Mouse (Mus musculus) G1E (cell line): ENCODE data around the gene Efcab3.

Source experiments
- CTCF ChIP-seq: IDR thresholded peaks from 2 replicates; pipeline ENCODE4 v1.5.1; 2012; ENCODE audit warnings: low read depth, low read length, inconsistent platforms, mixed read lengths
- GATA1 ChIP-seq: IDR thresholded peaks from 2 replicates; pipeline ENCODE4 v1.6.1; 2012; ENCODE audit warnings: borderline replicate concordance, low read length, inconsistent platforms, mixed read lengths
- GATA2 ChIP-seq: IDR thresholded peaks from 2 replicates; pipeline ENCODE4 v1.6.1; 2012; ENCODE audit warnings: low read depth, low read length, inconsistent platforms, borderline replicate concordance
- POLR2AphosphoS5 ChIP-seq: IDR thresholded peaks from 2 replicates; pipeline ENCODE4 v1.6.1; 2012; ENCODE audit warnings: low read depth, low read length, inconsistent platforms; ENCODE audit not compliant: insufficient replicate concordance
- TAL1 ChIP-seq: conservative IDR thresholded peaks from 2 replicates; pipeline ENCODE4 v1.6.1; 2012; ENCODE audit warnings: low read depth, low read length, inconsistent platforms, mixed read lengths

GRCm38 (mm10) chr11:105028744-105029348 lies 34.5 kb upstream of the Efcab3 start:
- peak; percentile 37; the same call in 1 of the 2 replicates for TF ChIP-seq TAL1
- no peak for TF ChIP-seq CTCF
- TF ChIP-seq GATA1 = no peak
- no peak for TF ChIP-seq POLR2AphosphoS5
- no peak for TF ChIP-seq GATA2
